Mouse (Mus musculus): Measurements from ENCODE around the gene 5031439G07Rik.

- TF ChIP-seq CTCF (IDR thresholded peaks at IDR 0.05) (no peak), POLR2A (IDR thresholded peaks at IDR 0.05; ENCODE audit: insufficient read depth, low read depth, low read length) (no peak), EP300 (IDR thresholded peaks at IDR 0.05; ENCODE audit: insufficient read depth, low read depth, low read length) (no peak)
Measured at GRCm38 (mm10) chr15:85015771-85016170, 27.4 kb upstream of the 5031439G07Rik start.
